Mouse (Mus musculus) central nervous system, embryonic 18 days (tissue): Measurements from ENCODE around the gene Cdca7. TPM values are rescaled to one million over a fixed set of nuclear protein-coding genes. Genes with fewer than 3 reads are reported as not detected.

Source experiments
- polyA plus RNA-seq: library from polyadenylated mRNA; depleted of rRNA; stranded (reverse); fragments of >200 nt; gene quantifications from 2 replicates; pipeline ENCODE4 v1.2.3, GENCODE M21; 2012; rRNA removed

The Cdca7 gene
- 34.3 and 40.1 TPM in 2 replicates for polyA plus RNA-seq

DNA sequence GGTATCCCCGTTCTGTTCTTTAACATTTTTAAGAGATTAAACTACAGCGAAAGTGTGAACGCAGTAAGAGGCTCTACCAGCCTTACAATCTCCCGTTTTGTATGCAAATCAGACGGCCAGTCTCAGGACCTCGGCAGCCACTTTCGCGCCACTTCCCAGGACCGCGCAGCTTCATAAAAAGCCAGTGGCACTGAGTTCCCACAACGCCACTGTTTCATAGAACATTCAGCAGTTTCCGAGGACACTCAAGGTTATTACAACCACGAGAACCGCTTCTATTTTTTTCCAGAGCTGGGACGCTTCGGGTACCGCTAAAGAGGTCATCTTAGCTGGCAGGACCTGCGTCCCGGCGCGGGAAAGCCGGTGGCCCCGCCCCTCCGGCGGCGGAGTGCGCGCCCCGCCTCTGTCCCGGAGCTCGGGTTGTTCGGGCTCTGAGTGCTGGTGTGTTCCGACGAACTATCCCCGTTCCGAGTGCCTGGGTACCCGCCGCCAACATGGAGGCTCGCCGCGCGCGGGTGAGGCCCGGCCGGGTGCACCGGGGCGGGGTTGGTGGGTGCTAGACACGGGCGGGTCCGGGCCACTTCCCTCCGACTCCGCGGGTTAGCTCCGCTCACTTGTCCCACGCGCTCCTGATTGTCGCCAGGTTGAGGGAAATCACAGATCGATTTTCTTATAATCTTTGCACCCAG lies at the start of gene Cdca7:
TSS of gene Cdca7 (plus strand) at position 363 of the 689 bp plus-strand sequence.

Other genes with a start within 250 kb of the Cdca7 start
- 4.3 and 4.8 TPM in 2 replicates for gene Map3k20, start 190.5 kb upstream of the Cdca7 start, polyA plus RNA-seq